Mouse (Mus musculus): ENCODE measurements around the gene Ero1l. TPM values are rescaled to one million over a fixed set of nuclear protein-coding genes. Genes with fewer than 3 reads are reported as not detected.

The Ero1l gene
- total RNA-seq, 2 experiments from 2014 or later = 30.4 to 34.5 TPM

DNA sequence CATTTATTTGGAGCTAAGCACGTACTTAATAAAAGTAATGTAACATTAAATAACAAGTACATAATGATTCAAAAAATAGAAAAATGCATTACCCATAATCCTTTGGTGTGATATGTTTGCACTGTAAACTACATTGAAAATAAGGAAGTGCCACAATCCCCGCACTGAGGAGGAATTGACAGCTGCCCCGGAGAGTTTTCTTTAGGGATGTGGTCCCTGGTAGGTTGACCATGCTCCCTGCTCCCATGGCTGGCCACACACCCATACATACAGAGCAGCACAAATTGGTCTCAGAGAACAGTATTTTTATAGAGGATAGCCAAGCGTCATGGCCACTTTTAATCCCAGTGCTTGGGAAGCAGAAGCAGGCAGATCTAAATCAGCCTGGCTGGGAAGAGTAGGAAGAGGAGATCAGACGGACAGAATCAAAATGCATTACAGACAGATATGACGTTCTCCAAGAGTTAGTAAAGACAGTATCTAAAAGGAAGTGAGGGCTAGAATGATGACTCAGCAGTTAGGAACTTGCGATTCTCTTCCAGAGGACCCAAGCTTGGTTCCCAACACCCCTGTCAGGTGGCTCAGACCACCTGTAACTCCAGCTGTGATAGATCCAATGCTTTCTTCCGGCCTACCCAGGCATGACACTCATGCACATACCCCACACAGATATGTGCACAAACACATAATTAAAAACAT lies 10.8 kb downstream of the Ero1l start:
- DNase-seq (ENCODE audit: extremely low spot score in 1 of 2, low spot score in 1 of 2) = no peak

DNA sequence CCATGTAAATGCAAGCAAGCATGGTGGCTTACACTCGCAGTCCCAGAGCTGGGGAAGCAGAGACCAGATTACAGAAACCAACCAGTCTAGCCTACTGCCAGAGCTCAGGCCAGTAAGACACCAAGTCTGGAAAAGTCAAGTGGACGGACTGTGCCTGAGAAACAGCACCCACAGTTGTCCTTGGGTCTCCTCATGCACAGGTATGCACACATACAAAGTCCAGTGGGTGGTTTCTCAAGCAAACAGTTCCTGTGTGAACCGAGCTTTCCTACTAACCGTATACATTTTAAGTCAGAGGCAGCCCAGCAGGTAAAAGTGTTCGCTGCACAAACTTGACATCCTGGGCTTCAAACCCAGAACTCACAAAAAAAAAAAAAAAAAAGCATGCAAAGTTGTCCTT lies 12.7 kb downstream of the Ero1l start:
- no peak for DNase-seq (ENCODE audit: extremely low spot score in 1 of 2, low spot score in 1 of 2)

DNA sequence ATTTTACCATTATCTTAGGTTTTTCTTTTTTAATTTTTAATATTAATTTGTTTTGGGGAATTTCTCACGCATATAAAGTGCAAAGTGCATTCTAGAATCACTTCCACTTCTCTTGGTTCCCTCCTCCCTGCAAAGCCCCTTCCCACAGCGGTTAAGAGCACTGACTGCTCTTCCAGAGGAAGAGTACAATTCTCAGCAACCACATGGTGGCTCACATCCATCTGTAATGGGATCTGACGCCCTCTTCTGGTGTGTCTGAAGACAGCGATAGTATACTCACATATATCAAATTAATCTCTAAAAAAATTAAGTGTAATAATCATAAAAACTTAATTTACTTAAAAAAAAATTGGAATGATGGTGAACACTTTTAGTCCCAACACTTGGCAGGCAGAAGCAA lies 14.2 kb downstream of the Ero1l start:
- DNase-seq (ENCODE audit: extremely low spot score in 1 of 2, low spot score in 1 of 2) = no peak

- DNase-seq (ENCODE audit: extremely low spot score in 1 of 2, low spot score in 1 of 2) = no peak
These were observed 14.6 kb downstream of the Ero1l start for GRCm38 (mm10) chr14:45303939-45304338.

DNA sequence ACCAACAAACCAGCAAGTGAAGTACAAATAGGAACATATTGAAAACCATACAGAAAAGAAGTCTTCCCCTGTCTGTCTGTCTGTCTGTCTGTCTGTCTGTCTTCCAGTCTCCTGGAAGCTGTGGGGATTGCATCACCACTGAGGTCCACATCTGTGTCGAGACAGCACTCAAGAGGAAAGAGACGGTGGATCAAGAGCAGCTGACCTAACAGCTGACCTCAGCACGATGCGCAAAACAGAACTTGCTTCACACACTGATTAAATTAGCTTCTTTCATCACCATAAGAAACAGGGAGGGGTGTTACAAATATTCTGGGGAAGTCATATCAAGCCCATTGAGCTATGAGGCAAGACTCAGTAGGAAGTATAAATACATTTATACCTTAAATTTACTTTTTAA lies 27.0 kb downstream of the Ero1l start:
- DNase-seq (ENCODE audit: extremely low spot score in 1 of 2, low spot score in 1 of 2) = no peak

- no peak for DNase-seq (ENCODE audit: extremely low spot score in 1 of 2, low spot score in 1 of 2)
These were observed 36.5 kb downstream of the Ero1l start for GRCm38 (mm10) chr14:45282066-45282465.

DNA sequence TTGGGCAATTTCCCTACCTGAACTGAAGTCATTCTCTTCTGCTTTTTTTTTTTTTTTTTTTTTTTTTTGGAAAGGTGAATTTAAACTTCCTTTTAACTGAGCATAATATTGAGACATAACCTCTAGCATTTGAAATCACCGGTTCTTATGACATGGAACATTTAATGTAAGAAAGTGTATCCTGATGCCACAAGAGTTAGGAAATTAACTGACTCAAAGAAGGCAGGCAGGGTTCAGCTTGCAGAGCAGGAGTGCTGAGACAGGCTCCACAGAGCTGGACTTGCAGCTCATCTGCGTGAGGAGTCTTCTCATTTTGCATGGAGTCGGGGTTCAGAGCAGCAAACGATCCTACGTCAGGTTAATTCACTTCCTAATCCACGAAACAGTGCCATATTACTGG lies 42.8 kb downstream of the Ero1l start:
- DNase-seq (ENCODE audit: extremely low spot score in 1 of 2, low spot score in 1 of 2) = no peak

DNA sequence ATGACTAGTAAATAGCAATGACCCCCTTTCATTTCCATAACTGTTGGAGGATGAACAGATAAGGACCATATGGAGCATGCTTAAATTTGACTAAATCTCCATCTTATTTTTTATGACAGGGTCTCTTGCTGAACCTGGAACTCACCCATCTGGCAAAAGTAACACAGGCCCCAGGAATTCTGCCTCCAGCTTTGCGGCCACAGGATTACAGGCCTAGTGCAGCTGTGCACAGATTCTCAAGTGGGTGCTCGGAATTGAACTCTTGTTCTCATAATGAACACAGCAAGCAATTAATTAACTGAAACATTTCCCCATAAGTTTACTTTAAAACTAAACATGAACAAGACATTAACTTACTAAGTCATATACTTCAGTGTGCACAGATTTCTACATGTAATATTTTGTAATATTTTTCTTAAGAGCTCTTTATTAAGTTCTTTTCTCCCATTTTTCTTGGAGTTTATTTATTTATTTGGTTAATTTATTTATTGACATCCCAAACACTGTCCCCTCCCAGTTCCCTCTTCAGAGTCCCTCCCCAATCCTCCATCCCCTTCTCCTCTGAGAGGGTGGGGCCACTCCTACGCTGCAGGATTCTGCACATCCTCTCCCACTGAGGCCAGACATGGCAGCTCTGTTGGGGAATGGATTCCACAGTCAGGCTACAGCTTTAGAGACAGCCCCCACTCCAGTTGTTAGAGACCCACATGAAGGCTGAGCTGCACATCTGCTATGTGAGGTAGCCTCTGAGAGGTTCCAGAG lies 54.6 kb downstream of the Ero1l start:
- DNase-seq (ENCODE audit: extremely low spot score in 1 of 2, low spot score in 1 of 2) = no peak

DNA sequence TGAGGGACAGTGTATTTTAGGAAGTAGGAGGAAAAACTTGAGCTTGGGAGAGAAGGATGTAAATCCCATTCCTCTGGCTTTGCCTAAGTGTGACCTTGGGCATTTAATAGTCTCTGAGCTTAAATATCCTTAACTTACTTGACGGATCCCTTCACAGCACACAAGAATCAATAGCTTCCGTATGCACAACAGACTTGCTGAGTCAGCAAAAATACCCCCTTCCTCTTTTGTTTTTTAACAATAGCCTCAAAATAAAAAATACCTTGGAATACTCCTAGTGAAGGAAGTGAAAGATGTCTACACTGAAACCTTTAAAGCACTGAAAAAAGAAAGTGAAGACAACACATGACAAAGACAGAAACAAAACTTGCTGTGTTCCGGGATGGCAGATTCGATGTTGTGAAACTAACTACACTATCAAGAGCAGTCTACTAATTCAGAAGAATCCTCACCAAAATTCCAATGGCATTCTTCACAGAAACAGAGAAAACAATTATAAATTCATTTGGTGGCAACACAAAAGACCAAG lies 67.0 kb downstream of the Ero1l start:
- DNase-seq (ENCODE audit: extremely low spot score in 1 of 2, low spot score in 1 of 2) = no peak

- no peak for DNase-seq (ENCODE audit: extremely low spot score in 1 of 2, low spot score in 1 of 2)
These were observed 77.0 kb downstream of the Ero1l start for GRCm38 (mm10) chr14:45241613-45242012.

DNA sequence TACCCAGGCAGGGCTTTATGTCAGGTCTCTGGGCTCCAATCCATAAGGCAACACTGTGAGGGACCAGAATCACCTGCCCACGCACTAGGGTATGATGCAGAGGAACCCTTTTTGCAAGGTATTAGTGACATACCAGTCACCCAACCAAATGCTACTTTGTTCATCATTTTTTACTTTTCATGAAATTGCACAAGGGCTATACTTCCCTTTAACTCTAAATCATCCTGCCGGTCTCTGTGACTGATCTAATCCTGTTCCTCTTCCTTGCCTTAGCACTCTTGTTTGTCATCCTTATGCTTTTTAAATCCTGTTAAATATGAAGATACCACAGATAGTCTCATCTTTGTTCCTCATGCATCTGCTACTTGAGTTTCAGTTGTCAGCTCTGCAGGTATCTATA lies 79.5 kb downstream of the Ero1l start:
- DNase-seq (ENCODE audit: extremely low spot score in 1 of 2, low spot score in 1 of 2) = no peak

Other genes starting within 250 kb of the Ero1l start
- 10 to 100 TPM; 23.2 to 23.9 TPM for gene Gpr137c, start 99.1 kb downstream of the Ero1l start, total RNA-seq (2021)
- 10 to 100 TPM; 63.3 to 70.8 TPM for gene Txndc16, start 98.4 kb downstream of the Ero1l start, total RNA-seq (2021)
- 10 to 100 TPM; 94.3 to 95.2 TPM for gene Psmc6, start 11.0 kb upstream of the Ero1l start, total RNA-seq (2021)
- 10 to 100 TPM; 15.0 to 16.8 TPM for gene Styx, start 32.3 kb upstream of the Ero1l start, total RNA-seq (2021)
- gene Gnpnat1, start 86.1 kb upstream of the Ero1l start, total RNA-seq (2021) = 10 to 100 TPM; 11.8 to 17.1 TPM
- gene Fermt2, start 211.3 kb upstream of the Ero1l start, total RNA-seq (2021) = 100 to 1,000 TPM; 106 to 112 TPM

Data from layer of hippocampus, postnatal 25 days (tissue).